Mouse (Mus musculus) bone marrow macrophage, adult 2 months (primary cell): ENCODE measurements around the gene Dnajc6. TPM values are rescaled to one million over a fixed set of nuclear protein-coding genes. Genes with fewer than 3 reads are reported as not detected.

Experiments used
- H3K27ac ChIP-seq: 2 replicates; pipeline ENCODE4 v1.5.1; 2012; ENCODE audit warnings: low read depth, low read length; ENCODE audit not compliant: insufficient read depth
- H3K4me1 ChIP-seq: 2 replicates; pipeline ENCODE4 v1.6.1; 2012; ENCODE audit warnings: low read length; ENCODE audit not compliant: control insufficient read depth, insufficient read depth
- H3K4me3 ChIP-seq: 2 replicates; pipeline ENCODE4 v1.5.1; 2012; ENCODE audit warnings: mild to moderate bottlenecking, low read length, moderate library complexity; ENCODE audit not compliant: insufficient read depth
- CTCF ChIP-seq: IDR thresholded peaks from 2 replicates; pipeline ENCODE4 v1.5.1; 2012; ENCODE audit warnings: low read depth, mild to moderate bottlenecking, low read length, moderate library complexity
- POLR2A ChIP-seq: IDR thresholded peaks from 2 replicates; pipeline ENCODE4 v1.6.1; 2012; ENCODE audit warnings: mild to moderate bottlenecking, low read depth, low read length, borderline replicate concordance
- polyA plus RNA-seq: library from polyadenylated mRNA; stranded (reverse); fragments of >200 nt; gene quantifications from 2 replicates; pipeline ENCODE4 v1.2.4, GENCODE M21; 2012; ENCODE audit not compliant: missing spikeins, insufficient read depth, insufficient read length

Dnajc6 gene
- polyA plus RNA-seq, 1 experiment = not detected

- no peak overlapping the region for H3K27ac ChIP-seq
- no peaks in the 10 kb centered on the region for H3K4me1 ChIP-seq
- H3K4me3 ChIP-seq = no peak overlapping the region
- TF ChIP-seq CTCF (no peak), POLR2A (no peak)
These were observed 178.3 kb downstream of the Dnajc6 start for GRCm38 (mm10) chr4:101674790-101675189.

GRCm38 (mm10) chr4:101675726-101676125, 179.3 kb downstream of the Dnajc6 start:
- Histone ChIP-seq H3K4me1 (no peaks in the 10 kb centered on the region), H3K4me3 (no peak overlapping the region), H3K27ac (no peak overlapping the region)
- TF ChIP-seq CTCF (no peak), POLR2A (no peak)

- Histone ChIP-seq H3K27ac (no peak overlapping the region), H3K4me1 (no peaks in the 10 kb centered on the region), H3K4me3 (no peak overlapping the region)
- TF ChIP-seq CTCF = no peak
- no peak for TF ChIP-seq POLR2A
These were observed 186.2 kb downstream of the Dnajc6 start for GRCm38 (mm10) chr4:101682620-101683019.

- Histone ChIP-seq H3K4me3 (no peak overlapping the region), H3K27ac (no peak overlapping the region), H3K4me1 (no peaks in the 10 kb centered on the region)
- no peak for TF ChIP-seq POLR2A
- TF ChIP-seq CTCF = no peak
These were observed 186.6 kb downstream of the Dnajc6 start for GRCm38 (mm10) chr4:101683086-101683485.

GRCm38 (mm10) chr4:101684821-101685220, 188.4 kb downstream of the Dnajc6 start:
- Histone ChIP-seq H3K4me3 (no peak overlapping the region), H3K27ac (no peak overlapping the region), H3K4me1 (no peaks in the 10 kb centered on the region)
- TF ChIP-seq CTCF (no peak), POLR2A (no peak)

- Histone ChIP-seq H3K27ac (no peak overlapping the region), H3K4me3 (no peak overlapping the region), H3K4me1 (no peaks in the 10 kb centered on the region)
- TF ChIP-seq POLR2A (no peak), CTCF (no peak)
These were observed 189.9 kb downstream of the Dnajc6 start for GRCm38 (mm10) chr4:101686227-101686810.

- no peak overlapping the region for H3K4me3 ChIP-seq
- no peak for TF ChIP-seq CTCF
- no peak for TF ChIP-seq POLR2A
- H3K27ac ChIP-seq = no peak overlapping the region
- H3K4me1 ChIP-seq = no peaks in the 10 kb centered on the region
These were observed 192.8 kb downstream of the Dnajc6 start for GRCm38 (mm10) chr4:101689241-101689640.

- Histone ChIP-seq H3K4me3 (no peak overlapping the region), H3K4me1 (no peaks in the 10 kb centered on the region), H3K27ac (no peak overlapping the region)
- TF ChIP-seq CTCF (no peak), POLR2A (no peak)
These were observed 193.2 kb downstream of the Dnajc6 start for GRCm38 (mm10) chr4:101689645-101690044.

Other genes with a start within 250 kb of the Dnajc6 start
- gene Jak1, start 231.4 kb upstream of the Dnajc6 start, polyA plus RNA-seq = 108 and 127 TPM in 2 replicates
- gene Ak4, start 77.4 kb upstream of the Dnajc6 start, polyA plus RNA-seq = 0.39 and 0.68 TPM in 2 replicates
- gene Leprot, start 151.1 kb downstream of the Dnajc6 start, polyA plus RNA-seq = 162 and 167 TPM in 2 replicates
- gene Lepr, start 220.8 kb downstream of the Dnajc6 start, polyA plus RNA-seq = not detected in 2 replicates